Mouse (Mus musculus): Measurements from ENCODE around the gene Nol11.
"Not testable (repeated sequence)": the region's sequence is repeated elsewhere in the genome, so short reads cannot be mapped to it uniquely, and the experiment has no call there.

The Nol11 gene

DNA sequence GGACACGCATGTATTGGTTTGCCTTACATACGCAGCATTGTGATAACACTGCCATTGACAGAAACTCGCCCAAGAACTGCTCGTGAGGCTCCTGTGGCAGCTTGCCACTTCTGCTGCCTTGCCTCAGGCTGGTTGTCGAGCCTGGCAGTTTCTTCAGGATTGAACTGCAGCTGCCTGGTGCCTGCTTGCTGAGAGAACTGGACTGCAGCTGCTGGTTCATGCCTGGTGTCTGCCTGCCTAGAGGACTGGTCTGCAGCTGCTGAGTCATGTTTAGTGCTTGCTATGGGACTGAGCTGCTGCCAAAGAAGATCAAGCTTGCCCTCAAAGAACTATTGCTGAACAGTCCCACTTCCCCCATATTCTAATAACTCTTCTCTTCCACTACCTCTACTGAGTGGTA lies 33.9 kb downstream of the Nol11 start:
- DNase-seq (ENCODE audit: low spot score), result no peak

DNA sequence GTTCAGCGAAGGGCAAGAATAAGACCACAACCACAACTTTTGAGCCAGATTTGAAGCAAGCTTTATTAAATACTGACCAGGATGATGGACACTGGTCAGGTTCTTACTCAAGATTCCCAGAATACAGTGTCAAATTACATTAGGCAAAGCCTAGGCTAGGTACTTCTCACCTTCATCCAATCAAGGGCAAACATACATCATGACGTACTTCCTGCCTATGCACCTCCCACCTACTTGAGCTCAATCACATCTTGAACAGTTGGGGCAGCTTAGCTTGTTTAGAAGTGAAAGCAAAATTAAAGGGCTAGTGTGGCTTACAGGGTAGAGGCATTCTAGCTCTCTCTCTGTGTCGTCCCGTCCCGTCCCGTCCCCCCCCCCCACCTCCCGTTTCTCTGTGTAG lies 34.8 kb downstream of the Nol11 start:
- no peak for DNase-seq (ENCODE audit: low spot score)

DNA sequence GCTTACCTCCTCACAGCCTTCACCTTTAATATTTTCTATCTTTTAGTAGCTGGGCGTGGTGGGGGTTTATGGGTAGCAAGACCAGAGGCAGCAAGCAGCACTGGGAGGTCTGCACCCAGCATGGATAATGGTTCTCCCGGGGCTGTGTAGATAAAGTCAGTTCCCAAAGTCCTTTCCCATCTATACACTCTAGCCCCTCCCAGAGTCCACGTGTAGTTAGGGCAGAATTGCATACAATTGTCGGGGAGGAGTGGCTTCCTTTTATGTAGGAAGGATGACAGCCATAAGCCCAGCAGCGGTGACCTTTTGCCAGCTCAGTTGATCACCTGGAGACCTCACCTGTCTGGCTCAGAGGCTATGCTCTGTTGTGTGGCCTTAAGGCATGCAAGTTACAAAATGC lies 35.5 kb downstream of the Nol11 start:
- no peak for DNase-seq (ENCODE audit: low spot score)

DNA sequence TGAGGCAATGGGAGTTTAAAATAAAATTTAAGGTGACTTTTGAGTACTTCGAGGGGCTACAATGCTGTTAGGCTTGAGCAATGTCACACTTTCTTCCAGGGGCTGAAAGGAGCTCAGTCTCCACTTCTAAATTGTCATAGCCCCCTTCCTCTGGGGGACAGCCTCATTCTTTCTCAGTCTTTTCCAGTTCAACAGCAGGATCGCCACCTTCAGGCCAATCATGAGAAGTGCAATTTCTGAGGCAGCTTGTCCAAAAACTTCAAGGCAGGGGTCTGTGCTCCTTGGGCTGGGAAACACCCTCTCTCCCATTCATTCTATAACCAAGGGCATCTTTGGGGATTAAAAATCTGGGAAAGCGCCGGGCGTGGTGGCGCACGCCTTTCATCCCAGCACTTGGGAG lies 37.4 kb downstream of the Nol11 start:
- no peak for DNase-seq (ENCODE audit: low spot score)

DNA sequence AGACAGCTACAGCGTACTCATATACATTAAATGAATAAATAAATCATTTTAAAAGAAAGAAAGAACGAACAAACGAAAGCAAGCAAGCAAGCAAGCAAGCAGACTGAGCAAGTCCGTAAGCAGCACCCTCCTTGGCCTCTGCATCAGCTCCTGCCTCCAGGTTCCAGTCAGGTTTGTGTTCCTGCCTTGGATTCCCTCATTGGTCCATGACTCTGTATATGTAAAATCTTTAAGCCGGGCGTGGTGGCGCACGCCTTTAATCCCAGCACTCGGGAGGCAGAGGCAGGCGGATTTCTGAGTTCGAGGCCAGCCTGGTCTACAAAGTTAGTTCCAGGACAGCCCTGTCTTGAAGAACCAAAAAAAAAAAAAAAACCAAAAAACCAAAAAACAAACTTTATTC lies 45.2 kb downstream of the Nol11 start:
- DNase-seq (ENCODE audit: low spot score), result not testable (repeated sequence)

DNA sequence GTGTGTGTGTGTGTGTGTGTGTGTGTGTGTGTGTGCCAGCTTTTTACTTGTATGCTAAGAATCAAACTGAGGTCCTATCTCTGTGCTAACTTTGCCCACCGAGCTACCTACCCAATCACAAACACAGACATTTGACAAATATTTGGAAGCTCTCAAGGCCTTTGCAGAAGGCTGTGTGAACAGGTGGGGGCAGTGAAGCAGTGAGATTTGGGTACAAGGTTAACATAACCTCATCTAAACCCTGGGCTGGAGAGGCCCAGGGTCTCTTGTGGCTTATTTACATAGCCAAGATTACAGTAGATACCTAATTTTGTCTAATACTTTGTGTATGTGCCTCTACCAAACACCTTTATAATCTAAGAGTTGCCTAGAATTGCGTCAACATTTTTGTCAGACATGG lies 46.8 kb downstream of the Nol11 start:
- no peak for DNase-seq (ENCODE audit: low spot score)

DNA sequence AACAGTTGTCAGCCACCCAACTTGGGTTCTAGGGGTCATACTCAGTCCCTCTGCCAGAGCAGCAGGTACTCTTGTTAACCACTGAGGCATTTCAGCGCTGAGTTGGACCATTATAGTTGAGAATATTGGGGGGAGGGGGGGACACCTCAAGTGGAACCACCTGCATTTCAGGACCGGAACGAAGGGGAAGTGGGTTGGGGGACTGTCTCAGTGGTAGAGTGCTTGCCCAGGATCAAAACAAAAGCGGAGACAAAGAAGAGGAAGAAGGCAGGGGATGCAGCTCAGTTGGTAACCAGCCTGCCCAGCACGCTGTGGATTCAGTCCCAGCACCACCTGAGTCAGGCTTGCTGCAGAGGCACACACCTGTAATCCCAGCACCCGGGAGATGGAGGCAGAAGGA lies 48.4 kb downstream of the Nol11 start:
- no peak for DNase-seq (ENCODE audit: low spot score)

DNA sequence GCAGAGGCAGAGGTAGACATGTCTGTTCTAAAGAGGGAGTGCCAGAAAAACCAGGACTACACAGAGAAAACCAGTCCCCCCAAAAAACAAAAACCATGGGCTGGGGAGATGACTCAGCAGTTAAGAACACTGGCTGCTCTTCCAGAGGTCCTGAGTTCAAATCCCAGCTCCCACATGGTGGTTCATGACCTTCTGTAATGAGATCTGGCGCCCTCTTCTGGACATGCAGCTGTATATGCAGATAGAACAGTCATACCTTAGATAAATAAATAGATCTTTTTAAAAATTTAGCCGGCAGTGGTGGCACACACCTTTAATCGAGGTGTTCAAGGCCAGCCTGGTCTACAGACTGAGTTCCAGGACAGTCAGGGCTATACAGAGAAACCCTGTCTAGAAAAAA lies 50.5 kb downstream of the Nol11 start:
- peak; percentile 36 for DNase-seq (ENCODE audit: low spot score)

DNA sequence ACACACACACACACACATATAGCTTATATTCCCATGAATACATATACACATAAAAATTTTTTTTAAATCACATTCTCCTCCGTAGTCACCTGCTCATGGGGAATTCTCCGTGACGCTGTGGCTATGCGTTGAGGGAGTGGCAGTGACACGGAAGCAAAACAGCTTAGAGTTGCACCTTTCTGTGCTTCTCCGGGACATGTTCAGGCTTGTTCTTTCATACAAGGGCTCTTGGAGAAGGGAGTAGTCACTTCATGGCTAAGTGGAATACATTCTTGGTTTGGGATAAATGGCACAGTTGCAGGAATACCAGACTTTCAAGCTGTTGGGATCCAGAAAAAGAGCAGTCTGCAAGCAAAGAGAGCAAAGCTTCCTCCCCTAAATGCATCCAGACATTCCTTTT lies 51.6 kb downstream of the Nol11 start:
- DNase-seq (ENCODE audit: low spot score), result no peak

DNA sequence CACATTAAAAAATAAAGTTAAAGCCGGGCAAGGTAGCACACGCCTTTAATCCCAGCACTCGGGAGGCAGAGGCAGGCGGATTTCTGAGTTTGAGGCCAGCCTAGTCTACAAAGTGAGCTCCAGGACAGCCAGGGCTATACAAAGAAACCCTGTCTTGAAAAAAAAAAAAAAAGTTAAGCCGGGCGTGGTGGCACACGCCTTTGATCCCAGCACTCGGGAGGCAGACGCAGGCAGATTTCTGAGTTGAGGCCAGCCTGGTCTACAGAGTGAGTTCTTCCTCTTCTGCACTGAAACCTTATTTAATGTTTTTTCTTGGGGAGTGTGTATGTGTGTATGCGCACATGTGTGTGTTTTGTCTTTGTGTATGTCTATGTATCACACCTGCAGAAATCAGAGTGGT lies 52.7 kb downstream of the Nol11 start:
- DNase-seq (ENCODE audit: low spot score), result not testable (repeated sequence)

DNA sequence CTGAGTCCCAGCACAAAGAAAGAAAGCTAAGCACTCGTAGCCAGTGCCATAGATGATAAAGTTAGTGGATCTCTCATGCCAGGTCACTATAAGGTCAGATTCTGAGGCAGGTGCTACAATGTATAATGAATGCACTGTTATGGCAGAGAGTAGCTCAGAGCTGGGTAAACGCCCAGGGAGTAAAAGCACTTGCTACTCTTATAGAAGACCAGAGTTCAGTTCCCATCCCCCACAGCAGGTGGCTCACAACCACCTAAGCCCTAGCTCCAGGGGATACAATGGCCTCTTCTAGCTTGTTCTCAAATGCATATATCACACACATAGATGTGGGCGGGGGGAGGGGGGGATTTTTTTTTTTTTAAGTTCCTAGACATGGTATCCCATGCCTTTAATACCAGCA lies 53.4 kb downstream of the Nol11 start:
- DNase-seq (ENCODE audit: low spot score), result no peak

DNA sequence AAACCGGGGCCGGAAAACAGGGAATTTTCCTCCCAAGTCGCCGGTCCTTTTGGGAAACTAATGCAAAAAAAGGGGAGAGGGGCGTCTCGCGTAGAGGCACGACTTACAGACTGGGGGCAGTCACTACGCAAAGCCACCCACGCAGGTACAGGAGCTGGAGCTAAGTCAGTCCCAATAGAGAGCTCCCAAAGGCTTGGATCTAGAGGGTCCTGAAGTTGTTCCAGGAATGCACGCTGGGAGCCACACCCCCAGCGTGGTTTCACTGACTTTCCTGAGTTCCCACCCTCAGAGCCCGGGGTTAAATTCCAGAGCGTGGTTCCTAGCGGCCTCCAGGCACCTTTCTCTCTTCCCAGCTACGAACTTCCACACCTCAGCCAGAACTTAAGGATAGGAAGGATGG lies 56.8 kb downstream of the Nol11 start:
- no peak for DNase-seq (ENCODE audit: low spot score)

DNA sequence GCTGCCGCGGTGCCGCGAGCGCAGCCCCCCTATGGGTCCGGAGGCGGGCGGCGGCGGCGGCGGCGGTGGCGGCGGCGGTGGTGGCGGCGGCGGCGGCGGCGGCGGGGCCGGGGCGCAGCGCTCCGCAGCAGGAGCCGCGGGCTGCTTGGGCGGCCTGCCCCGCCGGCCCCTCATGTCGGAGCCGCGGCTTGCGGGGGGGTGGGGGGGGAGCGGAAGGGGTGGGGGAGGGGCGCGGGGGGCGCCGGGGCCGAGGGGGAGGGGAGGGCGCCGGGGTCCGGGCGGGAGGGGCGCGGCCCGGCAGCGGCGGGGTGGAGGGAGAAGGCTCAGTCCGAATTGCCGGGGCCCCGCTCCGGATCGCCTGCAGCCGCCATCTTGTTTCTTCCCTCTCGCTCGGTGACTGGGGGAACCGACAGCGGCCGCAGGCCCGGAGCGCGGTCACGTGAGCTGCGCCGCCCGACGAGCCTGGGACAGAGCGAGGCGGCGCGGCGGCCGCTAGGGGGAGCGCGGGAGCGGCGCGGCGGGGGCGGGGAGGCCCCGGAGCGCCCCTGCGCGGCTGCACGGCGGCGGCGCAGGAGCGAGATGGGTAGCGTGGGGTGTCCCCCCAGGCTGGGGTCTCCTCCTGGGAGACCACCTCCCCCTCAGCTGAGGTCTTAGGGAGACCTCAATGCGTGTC lies 57.3 kb downstream of the Nol11 start, which contains the start of gene Bptf:
Bptf (minus strand) TSS at position 379 of the 673 bp plus-strand sequence.
- DNase-seq (ENCODE audit: low spot score), result peak; percentile 81

DNA sequence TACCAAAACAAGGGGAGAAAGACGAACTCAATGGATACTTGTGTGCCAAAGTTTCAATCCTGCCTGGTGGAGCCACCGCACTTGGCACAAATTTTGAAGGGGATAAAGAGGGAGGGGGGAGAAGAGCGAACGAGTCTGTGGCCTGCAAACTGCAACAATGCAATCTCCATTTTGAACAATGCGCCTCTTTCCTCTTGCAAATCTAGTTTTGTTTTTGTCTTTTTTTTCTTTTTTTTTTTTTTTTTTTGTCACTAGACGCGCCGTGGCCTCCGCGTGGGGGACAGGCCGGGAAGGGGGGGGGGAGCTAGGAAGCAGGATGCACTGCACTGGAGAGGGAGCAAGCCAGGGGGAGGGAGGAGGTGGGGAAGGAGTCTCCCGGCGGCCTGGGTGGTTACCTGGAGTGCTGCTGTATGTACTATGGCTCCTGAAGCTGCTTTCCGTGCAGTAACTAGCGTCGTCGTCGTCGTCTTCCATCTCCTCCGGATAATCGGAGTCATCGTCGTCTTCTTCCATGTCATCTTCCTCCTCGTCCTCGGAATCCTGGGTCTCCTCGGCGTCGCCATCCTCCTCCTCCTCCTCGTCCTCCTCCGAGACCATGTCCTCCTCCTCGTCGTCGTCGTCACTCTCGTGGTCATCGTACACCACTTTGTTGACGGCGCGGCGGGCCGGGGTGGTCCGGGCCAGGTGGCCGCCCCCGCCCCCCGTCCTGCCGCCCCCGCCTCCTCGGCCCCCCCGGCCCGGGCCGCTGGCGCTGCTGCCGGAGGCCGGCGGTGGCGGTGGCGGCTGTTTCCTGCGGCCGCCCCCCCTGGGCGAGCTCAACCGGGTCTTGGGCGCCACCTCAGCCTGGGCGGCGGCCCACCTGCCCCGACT lies 58.1 kb downstream of the Nol11 start:
- peak; percentile 40 for DNase-seq (ENCODE audit: low spot score)

DNA sequence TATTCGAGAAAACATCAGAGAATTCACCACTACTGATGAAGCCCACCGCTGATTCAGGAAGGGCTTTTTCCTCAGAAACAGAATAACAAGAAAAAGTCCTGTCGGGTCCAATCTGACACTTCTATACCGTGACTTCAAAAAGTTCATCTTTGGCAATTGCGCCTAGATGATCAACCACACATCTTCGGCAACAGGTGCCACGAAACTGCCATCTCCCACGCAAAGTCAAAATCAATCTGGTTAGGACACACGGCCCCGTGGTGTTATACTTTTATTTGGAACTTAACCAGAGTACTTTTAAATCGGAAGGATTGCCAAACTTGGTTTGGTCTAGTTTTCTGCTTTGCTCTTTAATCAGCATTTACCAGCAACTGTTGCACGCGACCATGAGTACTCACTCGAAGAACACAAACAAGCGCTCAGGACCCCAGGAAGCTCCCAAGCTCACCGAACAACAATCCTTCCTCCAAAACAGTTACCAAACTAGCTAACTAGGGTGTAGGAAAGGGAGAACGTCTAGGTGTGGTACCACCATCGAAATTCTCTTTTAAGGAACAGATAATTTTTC lies 58.9 kb downstream of the Nol11 start:
- DNase-seq (ENCODE audit: low spot score), result peak; percentile 38

DNA sequence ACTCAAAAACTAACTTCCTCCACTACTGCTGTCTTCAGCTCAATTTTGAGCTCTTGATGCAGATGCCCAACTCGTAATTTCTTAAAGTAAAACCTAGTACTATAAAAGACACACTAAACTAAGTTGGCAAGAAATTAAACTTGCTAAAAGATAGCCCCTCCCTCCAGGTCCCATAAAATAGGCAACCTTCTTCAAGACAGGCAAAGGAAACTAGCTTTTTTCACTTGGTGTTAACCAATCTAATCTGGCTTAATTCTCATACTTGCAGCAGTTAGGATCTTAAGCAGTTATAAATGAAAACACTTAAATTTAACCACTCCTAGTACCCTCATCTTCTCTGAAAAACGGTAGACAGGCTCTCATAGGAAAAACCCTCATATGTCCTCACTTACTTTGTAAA lies 59.5 kb downstream of the Nol11 start:
- DNase-seq (ENCODE audit: low spot score), result no peak

DNA sequence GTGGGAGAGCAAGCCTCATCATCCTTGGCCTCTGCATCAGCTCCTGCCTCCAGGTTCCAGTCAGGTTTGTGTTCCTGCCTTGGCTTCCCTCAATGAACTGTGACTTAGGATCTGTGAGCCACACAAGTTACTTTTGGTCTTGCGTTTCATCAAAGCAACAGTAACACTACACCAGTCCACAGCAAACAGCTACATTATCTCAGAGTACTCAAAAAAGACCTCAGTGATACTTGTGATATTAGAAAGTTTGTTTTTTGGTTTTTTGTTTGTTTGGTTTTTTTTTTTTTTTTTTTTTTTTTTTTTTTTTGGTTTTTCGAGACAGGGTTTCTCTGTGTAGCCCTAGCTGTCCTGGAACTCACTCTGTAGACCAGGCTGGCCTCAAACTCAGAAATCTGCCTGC lies 62.5 kb downstream of the Nol11 start:
- DNase-seq (ENCODE audit: low spot score), result not testable (repeated sequence)

DNA sequence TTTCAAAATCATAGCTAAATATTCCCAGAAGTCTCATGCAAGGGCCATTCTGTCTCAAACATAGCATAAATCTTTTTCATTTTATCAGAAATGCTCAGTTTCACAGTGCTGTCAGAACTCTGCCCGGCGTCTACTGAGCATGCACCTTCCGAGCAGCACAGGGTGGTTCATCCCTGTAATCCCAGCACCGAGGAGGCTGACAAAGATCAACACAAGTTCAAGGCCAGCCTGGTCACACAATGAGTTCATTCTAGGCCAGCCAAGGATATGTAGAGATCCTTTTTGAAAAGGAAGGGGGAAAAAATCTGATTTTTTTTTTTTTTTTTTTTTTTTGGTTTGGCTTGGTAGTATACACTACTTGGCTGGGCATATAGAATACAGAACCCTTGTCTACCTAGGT lies 64.2 kb downstream of the Nol11 start:
- DNase-seq (ENCODE audit: low spot score), result no peak

DNA sequence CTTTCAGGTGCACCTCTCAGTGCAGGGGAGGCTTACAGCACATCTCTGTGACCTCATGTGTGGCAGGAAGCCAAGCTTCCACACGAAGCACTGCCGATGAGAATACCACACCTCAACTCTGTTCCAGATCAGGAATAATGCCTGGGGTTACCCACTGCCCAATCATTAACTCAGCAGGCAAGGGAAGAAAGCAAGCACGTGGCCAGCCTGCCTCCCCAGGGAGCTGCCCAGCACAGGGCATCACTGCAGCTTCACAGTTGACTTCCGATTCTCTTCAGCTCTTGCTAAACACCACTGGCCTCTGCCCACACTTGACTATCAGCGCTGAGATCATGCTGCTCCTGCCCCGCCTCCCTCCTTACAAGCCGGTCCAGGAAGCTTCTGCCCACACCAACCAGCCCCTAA lies 64.9 kb downstream of the Nol11 start:
- no peak for DNase-seq (ENCODE audit: low spot score)

DNA sequence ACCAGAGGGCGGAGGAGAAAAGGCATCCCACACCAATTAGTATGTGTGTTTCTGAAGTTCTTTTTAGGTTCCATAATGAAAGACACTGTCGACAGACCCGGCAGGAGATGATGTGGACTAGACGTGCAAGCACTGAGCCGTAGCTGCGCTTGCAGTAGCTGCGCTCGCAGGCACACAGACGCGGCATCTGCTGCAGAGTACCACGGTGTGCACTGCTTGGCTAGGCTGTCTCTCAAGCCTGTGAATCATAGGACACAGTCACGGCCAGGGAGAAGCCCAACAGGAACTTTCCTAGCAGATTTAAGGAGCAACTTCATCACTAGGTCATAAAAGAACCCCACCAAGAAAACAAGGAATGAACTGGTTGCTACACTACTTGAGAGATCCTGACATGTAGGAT lies 71.4 kb downstream of the Nol11 start:
- DNase-seq (ENCODE audit: low spot score), result no peak
